Mouse (Mus musculus) ES-Bruce4 (cell line): ENCODE data around the gene Dlst.

Experiments used
- CTCF ChIP-seq: IDR thresholded peaks from one replicate; pipeline ENCODE4 v1.8.1; 2011; ENCODE audit warnings: low read depth, low read length
- EP300 ChIP-seq: IDR thresholded peaks from 2 replicates; pipeline ENCODE4 v1.6.1; 2011; ENCODE audit warnings: low read depth, low read length; ENCODE audit not compliant: insufficient read depth
- POLR2A ChIP-seq: IDR thresholded peaks from one replicate; pipeline ENCODE4 v1.8.1; 2011; ENCODE audit warnings: low read length; ENCODE audit not compliant: insufficient read depth

DNA sequence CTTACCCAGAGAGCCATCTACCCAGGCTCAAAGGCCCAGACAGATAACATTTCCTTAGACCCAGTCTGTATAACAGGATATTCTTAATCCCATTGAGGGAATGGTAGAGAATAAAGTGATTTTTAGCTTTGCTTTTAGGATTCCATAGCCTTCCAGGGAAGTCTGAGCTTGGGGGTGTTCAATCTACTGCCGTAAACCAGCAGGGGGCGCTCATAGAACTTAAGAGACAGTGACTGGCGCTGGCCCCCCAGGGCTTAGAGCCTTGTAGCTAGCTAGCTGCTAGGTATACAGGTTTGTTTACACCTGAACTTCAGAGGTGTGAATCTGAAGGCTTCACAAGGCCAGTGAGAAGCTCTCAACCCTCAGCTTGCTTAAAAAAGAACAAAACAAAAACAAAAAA lies 18.4 kb upstream of the Dlst start:
- TF ChIP-seq CTCF (peak; percentile 62), POLR2A (no peak), EP300 (no peak)
